Mouse (Mus musculus) hindbrain, embryonic 15.5 days (tissue): ENCODE data around the gene Cd109. TPM values are rescaled to one million over a fixed set of nuclear protein-coding genes. Genes with fewer than 3 reads are reported as not detected.

ENCODE experiments used
- ATAC-seq: fragments of 200-750 bp; cut with Nextera tagmentation; 2 replicates; pipeline ENCODE4 v1.8.0; 2017; ENCODE audit warnings: low read depth, moderate number of reproducible peaks, moderate TSS enrichment; ENCODE audit not compliant: low FRiP score
- H3K27ac ChIP-seq: fragments of 300-500 bp; sonication (generic); replicated peaks from 2 replicates; pipeline ENCODE4 v1.5.1; 2015; ENCODE audit warnings: mild to moderate bottlenecking, inconsistent platforms
- H3K27me3 ChIP-seq: fragments of 300-500 bp; sonication (generic); 2 replicates; pipeline ENCODE4 v1.6.1; 2015; ENCODE audit warnings: control low read depth, inconsistent platforms
- H3K36me3 ChIP-seq: fragments of 300-500 bp; sonication (generic); 2 replicates; pipeline ENCODE4 v1.6.1; 2015; ENCODE audit warnings: control low read depth, inconsistent platforms
- H3K4me1 ChIP-seq: fragments of 300-500 bp; sonication (generic); replicated peaks from 2 replicates; pipeline ENCODE4 v1.6.1; 2015; ENCODE audit warnings: control low read depth, inconsistent platforms
- H3K4me2 ChIP-seq: fragments of 300-500 bp; sonication (generic); 2 replicates; pipeline ENCODE4 v1.6.1; 2015; ENCODE audit warnings: moderate library complexity, mild to moderate bottlenecking, inconsistent platforms
- H3K4me3 ChIP-seq: fragments of 300-500 bp; sonication (generic); 2 replicates; pipeline ENCODE4 v1.5.1; 2015; ENCODE audit warnings: mild to moderate bottlenecking, inconsistent platforms
- H3K9ac ChIP-seq: fragments of 300-500 bp; sonication (generic); 2 replicates; pipeline ENCODE4 v1.6.1; 2015; ENCODE audit warnings: inconsistent platforms
- H3K9me3 ChIP-seq: fragments of 300-500 bp; sonication (generic); 2 replicates; pipeline ENCODE4 v1.6.1; 2016; ENCODE audit warnings: control low read depth, inconsistent platforms
- WGBS: fragments of 180-500 bp; shearing (Covaris S2); methylation state at CpG from one replicate; pipeline ENCODE4 v1.1.7; 2015; 5-methylcytosine and 5-hydroxymethylcytosine counted together
- polyA plus RNA-seq: library from polyadenylated mRNA; unstranded; fragments of >200 nt; fragmentation: Nextera tagmentation; extraction: Ambion mirVana; gene quantifications from 2 replicates; pipeline ENCODE4 v1.2.1, GENCODE M21; 2015

The Cd109 gene
- polyA plus RNA-seq, 1 experiment from 2014 or later = 1.3 TPM

- no peaks in the 10 kb centered on the region for H3K27me3 ChIP-seq
- H3K4me2 ChIP-seq = no peak overlapping the region
- peak; percentile 63 for ATAC-seq
- no peak overlapping the region for H3K27ac ChIP-seq
- no peak overlapping the region for H3K4me3 ChIP-seq
- 4% methylated on average over 5 of the region's 5 CpGs for WGBS
- H3K4me1 ChIP-seq = no peaks in the 10 kb centered on the region
- H3K9ac ChIP-seq = no peak overlapping the region
- H3K36me3 ChIP-seq = no peaks in the 10 kb centered on the region
- no peaks in the 10 kb centered on the region for H3K9me3 ChIP-seq
These were observed 18.5 kb upstream of the Cd109 start for GRCm38 (mm10) chr9:78596834-78597233.

GRCm38 (mm10) chr9:78599927-78600326 lies 15.4 kb upstream of the Cd109 start:
- H3K4me3 ChIP-seq = no peak overlapping the region
- H3K9me3 ChIP-seq = no peaks in the 10 kb centered on the region
- no peak overlapping the region for H3K27ac ChIP-seq
- no peak for ATAC-seq
- H3K4me1 ChIP-seq = no peaks in the 10 kb centered on the region
- WGBS = 86% methylated on average over 5 of the region's 5 CpGs
- H3K4me2 ChIP-seq = no peak overlapping the region
- H3K9ac ChIP-seq = no peak overlapping the region
- H3K36me3 ChIP-seq = no peaks in the 10 kb centered on the region
- H3K27me3 ChIP-seq = no peaks in the 10 kb centered on the region

DNA sequence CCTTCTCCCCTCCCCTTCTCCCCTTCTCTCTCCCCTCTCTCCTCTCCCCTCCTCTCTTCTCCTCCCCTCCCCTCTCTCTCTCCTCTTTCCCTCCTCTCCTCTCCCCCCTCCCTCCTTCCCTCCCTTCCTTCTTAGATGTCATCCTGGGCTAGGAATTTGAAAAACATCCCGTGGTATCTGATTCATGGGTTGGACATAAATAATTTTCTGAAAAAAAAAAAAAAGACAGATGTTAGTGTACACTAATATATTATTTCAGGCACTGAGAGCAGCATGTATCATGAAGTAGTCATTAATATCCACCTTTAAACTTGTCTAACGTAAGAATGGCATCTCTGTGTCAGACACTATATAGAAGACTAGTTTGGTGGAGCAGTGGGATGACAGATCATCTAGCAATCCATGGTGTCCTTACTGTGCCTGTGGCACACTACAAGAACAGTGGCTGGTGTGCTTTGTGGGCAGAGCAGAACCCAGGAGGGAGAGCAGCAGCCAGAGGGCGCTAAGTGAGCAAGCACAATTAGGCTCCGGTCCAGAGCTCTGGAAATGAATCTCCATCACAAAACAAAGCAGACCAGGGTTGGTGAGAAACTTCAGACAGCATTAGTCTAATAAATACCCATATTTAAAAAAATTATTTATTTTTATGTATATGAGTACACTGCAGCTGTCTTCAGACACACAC lies 14.2 kb upstream of the Cd109 start:
- WGBS = 50% methylated on average over 4 of the region's 4 CpGs
- no peak overlapping the region for H3K4me2 ChIP-seq
- no peaks in the 10 kb centered on the region for H3K9me3 ChIP-seq
- H3K4me1 ChIP-seq = no peaks in the 10 kb centered on the region
- no peak overlapping the region for H3K4me3 ChIP-seq
- no peak for ATAC-seq
- H3K27ac ChIP-seq = no peak overlapping the region
- no peak overlapping the region for H3K9ac ChIP-seq
- H3K27me3 ChIP-seq = no peaks in the 10 kb centered on the region
- H3K36me3 ChIP-seq = no peaks in the 10 kb centered on the region

DNA sequence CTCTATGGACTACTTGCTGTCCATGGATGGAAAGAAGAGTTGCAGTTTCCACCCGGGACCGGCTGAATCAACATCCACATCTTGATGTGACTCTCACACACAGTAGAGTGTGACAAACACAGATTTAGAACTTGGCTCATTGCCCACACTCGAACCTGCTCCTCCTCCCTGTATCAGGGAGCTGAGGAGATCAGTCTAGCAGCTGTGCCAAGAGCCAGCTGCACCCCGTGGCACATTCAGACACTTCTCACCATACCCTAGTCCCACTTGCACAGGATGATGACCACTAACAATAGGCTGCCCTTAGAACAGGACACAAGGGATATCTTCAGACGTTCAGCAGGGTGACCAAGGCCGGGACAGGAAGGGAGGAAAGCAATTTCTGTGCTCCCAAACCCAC lies 1.1 kb upstream of the Cd109 start:
- H3K4me1 ChIP-seq = peaks cover 23% of the 10 kb centered on the region; the same call in 1 of the 2 replicates
- no peaks in the 10 kb centered on the region for H3K9me3 ChIP-seq
- ATAC-seq = peak; percentile 72
- H3K4me2 ChIP-seq = peak overlapping the region; percentile 100
- H3K27me3 ChIP-seq = 0 out of 2 replicates have a peak, but pooled peaks cover 5% of the 10 kb centered on the region
- H3K9ac ChIP-seq = no peak overlapping the region
- no peak overlapping the region for H3K4me3 ChIP-seq
- H3K27ac ChIP-seq = no peak overlapping the region
- no peaks in the 10 kb centered on the region for H3K36me3 ChIP-seq
- WGBS = 41% methylated on average over 6 of the region's 6 CpGs

GRCm38 (mm10) chr9:78619285-78619684 lies 3.9 kb downstream of the Cd109 start:
- no peak for ATAC-seq

GRCm38 (mm10) chr9:78623301-78623747 lies 8.0 kb downstream of the Cd109 start:
- no peak for ATAC-seq
- Histone ChIP-seq H3K4me1 (no peaks in the 10 kb centered on the region), H3K36me3 (no peaks in the 10 kb centered on the region), H3K27me3 (no peaks in the 10 kb centered on the region), H3K4me3 (no peak overlapping the region), H3K27ac (no peak overlapping the region), H3K9me3 (no peaks in the 10 kb centered on the region), H3K4me2 (no peak overlapping the region), H3K9ac (no peak overlapping the region)
- WGBS = 87% methylated on average over 10 of the region's 10 CpGs

More at GRCm38 (mm10) chr9:78619285-78619684, 3.9 kb downstream of the Cd109 start:
- Histone ChIP-seq H3K27ac (no peak overlapping the region), H3K27me3 (0 out of 2 replicates have a peak, but pooled peaks cover 5% of the 10 kb centered on the region), H3K9ac (no peak overlapping the region), H3K4me2 (no peak overlapping the region), H3K9me3 (no peaks in the 10 kb centered on the region), H3K36me3 (no peaks in the 10 kb centered on the region), H3K4me3 (no peak overlapping the region), H3K4me1 (peaks cover 20% of the 10 kb centered on the region; the same call in 1 of the 2 replicates)
- WGBS = 82% methylated on average over 9 of the region's 9 CpGs

DNA sequence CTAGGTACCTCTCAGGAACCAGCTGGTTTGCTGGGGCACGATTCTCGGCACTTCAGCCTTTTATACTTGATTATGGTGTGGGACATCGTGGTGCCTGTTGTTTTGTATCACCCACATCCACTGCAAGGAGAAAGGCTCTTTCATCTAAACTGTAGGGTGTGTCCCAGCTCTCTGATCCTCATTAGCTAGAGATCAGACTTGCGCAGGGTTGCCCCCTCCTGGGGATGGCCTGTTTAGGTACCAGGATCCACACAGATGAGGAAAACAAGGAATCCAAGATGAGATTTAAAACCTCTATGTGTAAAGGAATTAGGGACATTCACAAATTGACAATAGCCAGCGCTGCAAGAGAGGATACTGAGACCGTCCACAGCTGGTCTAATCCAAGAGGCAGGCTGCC lies 14.6 kb downstream of the Cd109 start:
- Histone ChIP-seq H3K4me2 (peak overlapping the region; percentile 34), H3K4me1 (no peaks in the 10 kb centered on the region), H3K36me3 (no peaks in the 10 kb centered on the region), H3K4me3 (no peak overlapping the region), H3K9me3 (no peaks in the 10 kb centered on the region), H3K27ac (no peak overlapping the region), H3K27me3 (no peaks in the 10 kb centered on the region), H3K9ac (no peak overlapping the region)
- no peak for ATAC-seq
- 59% methylated on average over 6 of the region's 6 CpGs for WGBS

GRCm38 (mm10) chr9:78631755-78632434 lies 16.5 kb downstream of the Cd109 start:
- Histone ChIP-seq H3K4me3 (no peak overlapping the region), H3K27ac (no peak overlapping the region), H3K4me2 (no peak overlapping the region), H3K4me1 (no peaks in the 10 kb centered on the region), H3K36me3 (no peaks in the 10 kb centered on the region), H3K27me3 (no peaks in the 10 kb centered on the region), H3K9ac (no peak overlapping the region), H3K9me3 (no peaks in the 10 kb centered on the region)
- 86% methylated on average over 6 of the region's 6 CpGs for WGBS
- no peak for ATAC-seq

DNA sequence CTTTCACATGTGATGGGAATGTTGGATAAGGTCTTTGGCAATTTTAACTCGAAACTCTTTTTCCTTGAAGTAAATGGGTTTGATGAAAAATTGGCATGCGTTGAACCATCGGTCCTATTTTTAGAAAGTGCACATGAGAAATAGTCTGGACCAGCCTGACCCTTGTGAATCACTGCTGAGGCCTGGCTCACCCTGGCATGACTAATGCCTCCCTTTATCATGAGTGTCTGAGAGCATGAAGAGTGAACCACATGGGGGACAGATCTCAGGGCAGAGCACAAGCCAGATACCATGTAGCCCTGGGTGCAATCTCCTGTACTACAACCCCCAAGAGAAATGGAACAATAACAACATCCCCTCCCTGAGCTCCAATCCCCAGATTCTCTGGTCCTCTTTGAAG lies 18.6 kb downstream of the Cd109 start:
- no peak for ATAC-seq

DNA sequence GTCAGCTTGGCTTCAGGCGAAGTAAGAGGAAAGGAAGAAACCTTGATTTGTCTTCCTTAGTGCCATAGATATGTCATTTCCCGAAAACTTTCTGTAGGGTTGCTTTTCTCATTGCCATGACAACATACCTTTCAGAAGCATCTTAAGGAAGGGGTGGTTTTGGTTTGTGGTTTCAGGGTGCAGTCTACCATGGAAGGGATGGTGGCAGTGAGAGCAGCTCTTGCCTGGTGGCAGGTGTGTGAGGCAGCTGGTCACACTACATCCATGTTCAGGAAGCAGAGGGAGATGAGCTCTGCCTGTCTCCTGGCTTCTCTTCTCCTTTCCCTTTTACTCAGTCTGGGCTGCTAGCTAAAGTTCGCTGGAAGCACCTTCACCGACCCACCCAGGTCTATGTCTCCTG lies 26.0 kb downstream of the Cd109 start:
- WGBS = 87% methylated on average over 4 of the region's 4 CpGs
- H3K4me3 ChIP-seq = no peak overlapping the region
- no peaks in the 10 kb centered on the region for H3K4me1 ChIP-seq
- H3K9ac ChIP-seq = no peak overlapping the region
- no peak overlapping the region for H3K27ac ChIP-seq
- H3K9me3 ChIP-seq = no peaks in the 10 kb centered on the region
- no peaks in the 10 kb centered on the region for H3K36me3 ChIP-seq
- H3K4me2 ChIP-seq = no peak overlapping the region
- ATAC-seq = no peak
- no peaks in the 10 kb centered on the region for H3K27me3 ChIP-seq

More for the DNA sequence above, 18.6 kb downstream of the Cd109 start:
- no peak overlapping the region for H3K4me3 ChIP-seq
- H3K36me3 ChIP-seq = no peaks in the 10 kb centered on the region
- no peaks in the 10 kb centered on the region for H3K9me3 ChIP-seq
- 87% methylated on average over 3 of the region's 3 CpGs for WGBS
- H3K27ac ChIP-seq = no peak overlapping the region
- H3K9ac ChIP-seq = no peak overlapping the region
- no peak overlapping the region for H3K4me2 ChIP-seq
- H3K4me1 ChIP-seq = no peaks in the 10 kb centered on the region
- H3K27me3 ChIP-seq = no peaks in the 10 kb centered on the region

- Histone ChIP-seq H3K9ac (no peak overlapping the region), H3K4me3 (no peak overlapping the region), H3K9me3 (no peaks in the 10 kb centered on the region), H3K36me3 (no peaks in the 10 kb centered on the region), H3K4me1 (no peaks in the 10 kb centered on the region), H3K27me3 (no peaks in the 10 kb centered on the region), H3K4me2 (no peak overlapping the region), H3K27ac (no peak overlapping the region)
- 41% methylated on average over 6 of the region's 6 CpGs for WGBS
- no peak for ATAC-seq
These were observed 30.8 kb downstream of the Cd109 start for GRCm38 (mm10) chr9:78646008-78646777.

DNA sequence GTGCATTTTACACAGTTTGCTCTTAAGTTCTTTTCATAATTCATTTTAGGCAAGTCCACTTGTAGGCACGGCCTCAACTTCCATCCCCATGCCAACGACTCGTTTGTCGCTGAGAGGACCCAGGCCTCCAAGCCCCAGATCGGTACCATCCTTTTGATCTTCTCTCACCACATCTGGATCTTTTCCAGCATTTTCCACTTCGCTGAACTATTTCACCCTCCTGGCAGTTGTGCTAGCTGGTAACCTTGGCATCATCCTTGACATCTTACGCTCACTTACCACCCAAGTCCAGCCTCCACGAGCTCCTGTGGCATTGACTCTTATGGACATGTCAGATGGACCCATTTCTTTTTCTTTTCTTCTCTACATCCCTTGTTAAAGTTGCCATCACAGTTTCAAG lies 33.3 kb downstream of the Cd109 start:
- H3K9ac ChIP-seq = no peak overlapping the region
- 81% methylated on average over 8 of the region's 8 CpGs for WGBS
- ATAC-seq = no peak

More for the DNA sequence above, 33.3 kb downstream of the Cd109 start:
- no peak overlapping the region for H3K4me2 ChIP-seq
- H3K4me1 ChIP-seq = no peaks in the 10 kb centered on the region
- no peak overlapping the region for H3K27ac ChIP-seq
- no peaks in the 10 kb centered on the region for H3K9me3 ChIP-seq
- H3K4me3 ChIP-seq = no peak overlapping the region
- H3K36me3 ChIP-seq = no peaks in the 10 kb centered on the region
- H3K27me3 ChIP-seq = no peaks in the 10 kb centered on the region
